Comparison of ENCODE assay signal across 9 mouse cellular contexts in the genomic region with DNA sequence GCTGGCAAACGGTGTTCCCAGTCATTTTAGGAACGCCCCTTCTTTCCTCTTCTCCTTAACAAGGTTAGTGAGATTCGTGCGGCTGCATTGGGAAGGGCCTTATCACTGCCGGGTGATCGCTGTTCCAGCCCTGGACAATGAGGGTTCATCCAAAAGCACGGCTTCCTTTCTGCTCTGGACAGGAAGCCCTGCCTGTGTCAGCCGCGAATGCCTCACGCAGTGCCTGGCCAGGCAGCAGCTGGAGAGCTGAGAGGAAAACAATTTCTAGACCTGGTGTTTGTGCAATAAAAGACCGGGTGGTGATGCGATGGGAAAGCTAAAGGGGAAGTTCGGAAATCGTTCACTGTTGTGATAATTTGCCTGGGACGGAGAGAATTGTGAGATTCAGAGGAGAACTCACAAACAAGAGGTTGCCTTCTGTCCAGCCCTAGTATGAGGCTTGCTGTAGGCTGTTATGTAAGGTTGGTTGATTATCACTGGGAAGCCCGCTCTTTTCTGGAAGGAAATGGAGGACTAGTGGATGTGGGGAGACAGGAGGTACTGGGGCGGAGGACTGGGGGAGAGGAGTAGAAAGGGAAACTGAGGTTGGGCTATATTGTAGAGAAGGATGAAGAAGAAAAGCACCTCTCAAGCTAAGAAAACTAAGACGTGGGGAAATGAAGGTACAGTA.
DNase-seq lines count a peak whose midpoint lies in the region; ATAC-seq and TF ChIP-seq lines count a peak whose summit lies in the region.
"Had no signal": no experiment of that assay in that cellular context is flagged by ENCODE, and none has a peak within 500 bp of the region (broad histone marks: within the 10 kb centered on the region; RNA-seq: fewer than 3 reads in every experiment).

No protein-coding gene starts in this region.

- H3K27me3 ChIP-seq in hindbrain, embryonic 16.5 days (replicated peaks; ENCODE audit: control insufficient read depth, insufficient read depth, low read length), result no peaks in the 10 kb centered on the region
- H3K27me3 ChIP-seq in hindbrain, postnatal 0 days (ENCODE audit: insufficient read depth, low read length), result no peaks in the 10 kb centered on the region
- H3K27me3 ChIP-seq in heart, embryonic 12.5 days (replicated peaks), result peaks cover 40% of the 10 kb centered on the region
- no peaks in the 10 kb centered on the region for H3K27me3 ChIP-seq in stomach, embryonic 14.5 days (ENCODE audit: control insufficient read depth, insufficient read depth, low read length)
- no peaks in the 10 kb centered on the region for H3K27me3 ChIP-seq in forebrain, postnatal 0 days (ENCODE audit: insufficient read depth, low read length)
- H3K27me3 ChIP-seq: limb, embryonic 13.5 days had no signal

- 0 out of 2 replicates have a peak, but pooled peaks have one; percentile 42 for ATAC-seq in hindbrain, embryonic 16.5 days
- no peak for ATAC-seq in hindbrain, postnatal 0 days
- peak; percentile 80 for ATAC-seq in heart, embryonic 12.5 days (ENCODE audit: insufficient number of reproducible peaks, low FRiP score)
- ATAC-seq in stomach, embryonic 14.5 days (ENCODE audit: insufficient number of reproducible peaks, insufficient read depth, low FRiP score, low read depth), result no peak
- ATAC-seq in forebrain, postnatal 0 days, result no peak

- no peak overlapping the region for H3K27ac ChIP-seq in hindbrain, embryonic 16.5 days (ENCODE audit: low read depth, low read length)
- no peak overlapping the region for H3K27ac ChIP-seq in hindbrain, postnatal 0 days
- peak overlapping the region; percentile 58 for H3K27ac ChIP-seq in heart, embryonic 12.5 days (ENCODE audit: poor library complexity, severe bottlenecking)
- H3K27ac ChIP-seq in stomach, embryonic 14.5 days (ENCODE audit: low read length), result peak overlapping the region; percentile 52; the same call in 1 of the 2 replicates
- H3K27ac ChIP-seq in forebrain, postnatal 0 days (ENCODE audit: low read depth, low read length), result no peak overlapping the region
- H3K27ac ChIP-seq: limb, embryonic 13.5 days had no signal

- H3K4me3 ChIP-seq in hindbrain, embryonic 16.5 days (ENCODE audit: low read length), result no peak overlapping the region
- H3K4me3 ChIP-seq in hindbrain, postnatal 0 days (ENCODE audit: low read length), result no peak overlapping the region
- H3K4me3 ChIP-seq in heart, embryonic 12.5 days, result no peak overlapping the region
- H3K4me3 ChIP-seq in stomach, embryonic 14.5 days (ENCODE audit: low read depth, low read length), result no peak overlapping the region
- H3K4me3 ChIP-seq in forebrain, postnatal 0 days (ENCODE audit: low read depth, low read length), result no peak overlapping the region
- H3K4me3 ChIP-seq: limb, embryonic 13.5 days had no signal

- no peak for TF ChIP-seq CTCF in hindbrain, postnatal 0 days (IDR thresholded peaks at IDR 0.05; ENCODE audit: low read depth)
- no peak for TF ChIP-seq CTCF in forebrain, postnatal 0 days (IDR thresholded peaks at IDR 0.05; ENCODE audit: low read depth)

- no peak overlapping the region for H3K9ac ChIP-seq in hindbrain, embryonic 16.5 days (ENCODE audit: low read depth, low read length)
- no peak overlapping the region for H3K9ac ChIP-seq in hindbrain, postnatal 0 days (replicated peaks; ENCODE audit: low read length)
- no peak overlapping the region for H3K9ac ChIP-seq in heart, embryonic 12.5 days
- no peak overlapping the region for H3K9ac ChIP-seq in stomach, embryonic 14.5 days (replicated peaks; ENCODE audit: low read depth, low read length)
- no peak overlapping the region for H3K9ac ChIP-seq in forebrain, postnatal 0 days
- H3K9ac ChIP-seq: limb, embryonic 13.5 days had no signal

- no peaks in the 10 kb centered on the region for H3K36me3 ChIP-seq in hindbrain, embryonic 16.5 days (ENCODE audit: control insufficient read depth, insufficient read depth, low read length)
- H3K36me3 ChIP-seq in hindbrain, postnatal 0 days (ENCODE audit: insufficient read depth, low read length), result no peaks in the 10 kb centered on the region
- H3K36me3 ChIP-seq in heart, embryonic 12.5 days, result no peaks in the 10 kb centered on the region
- no peaks in the 10 kb centered on the region for H3K36me3 ChIP-seq in stomach, embryonic 14.5 days (ENCODE audit: control insufficient read depth, insufficient read depth, low read length)
- H3K36me3 ChIP-seq in forebrain, postnatal 0 days (ENCODE audit: insufficient read depth), result no peaks in the 10 kb centered on the region
- H3K36me3 ChIP-seq: limb, embryonic 13.5 days had no signal

- no peaks in the 10 kb centered on the region for H3K9me3 ChIP-seq in hindbrain, embryonic 16.5 days (ENCODE audit: control insufficient read depth, low read length)
- H3K9me3 ChIP-seq in hindbrain, postnatal 0 days (ENCODE audit: low read length), result no peaks in the 10 kb centered on the region
- no peaks in the 10 kb centered on the region for H3K9me3 ChIP-seq in heart, embryonic 12.5 days (replicated peaks)
- no peaks in the 10 kb centered on the region for H3K9me3 ChIP-seq in stomach, embryonic 14.5 days (ENCODE audit: control insufficient read depth, low read depth, low read length)
- H3K9me3 ChIP-seq in forebrain, postnatal 0 days (ENCODE audit: low read length), result no peaks in the 10 kb centered on the region
- H3K9me3 ChIP-seq: limb, embryonic 13.5 days had no signal

- no peak overlapping the region for H3K4me2 ChIP-seq in hindbrain, embryonic 16.5 days (ENCODE audit: low read length)
- H3K4me2 ChIP-seq in hindbrain, postnatal 0 days (ENCODE audit: low read depth, low read length), result no peak overlapping the region
- H3K4me2 ChIP-seq in heart, embryonic 12.5 days, result peak overlapping the region; percentile 53
- no peak overlapping the region for H3K4me2 ChIP-seq in stomach, embryonic 14.5 days (replicated peaks; ENCODE audit: low read depth, low read length)
- no peak overlapping the region for H3K4me2 ChIP-seq in forebrain, postnatal 0 days (ENCODE audit: low read depth)
- H3K4me2 ChIP-seq: limb, embryonic 13.5 days had no signal

- no peaks in the 10 kb centered on the region for H3K4me1 ChIP-seq in hindbrain, embryonic 16.5 days (ENCODE audit: control insufficient read depth, insufficient read depth, low read depth, low read length)
- H3K4me1 ChIP-seq in hindbrain, postnatal 0 days (ENCODE audit: insufficient read depth, low read length), result no peaks in the 10 kb centered on the region
- peaks cover 10% of the 10 kb centered on the region; the same call in 1 of the 2 replicates for H3K4me1 ChIP-seq in heart, embryonic 12.5 days (replicated peaks)
- no peaks in the 10 kb centered on the region for H3K4me1 ChIP-seq in stomach, embryonic 14.5 days (ENCODE audit: control insufficient read depth, insufficient read depth, low read length)
- H3K4me1 ChIP-seq in forebrain, postnatal 0 days (ENCODE audit: insufficient read depth), result no peaks in the 10 kb centered on the region
- H3K4me1 ChIP-seq: limb, embryonic 13.5 days had no signal

- WGBS in hindbrain, embryonic 16.5 days, result 70% methylated on average over 18 of the region's 18 CpGs
- WGBS in hindbrain, postnatal 0 days, result 74% methylated on average over 18 of the region's 18 CpGs
- WGBS in heart, embryonic 12.5 days, result 42% methylated on average over 18 of the region's 18 CpGs
- 65% methylated on average over 18 of the region's 18 CpGs for WGBS in stomach, embryonic 14.5 days
- 73% methylated on average over 18 of the region's 18 CpGs for WGBS in forebrain, postnatal 0 days

- no peak for DNase-seq in hindbrain, postnatal 0 days (ENCODE audit: low spot score)
- peak; percentile 73 for DNase-seq in kidney, postnatal 14 days
- no peak for DNase-seq in T-cell, adult 2 months (ENCODE audit: low spot score)
- DNase-seq in thymus, postnatal 4 days, result no peak
- DNase-seq in forebrain, postnatal 0 days, result no peak

Comparison
In these comparisons a context has a peak if more than half of its experiments do, and no peak if none do; other contexts are left out.
1. ATAC-seq: peak in hindbrain, embryonic 16.5 days (single experiment) and heart, embryonic 12.5 days (single experiment); none in hindbrain, postnatal 0 days (single experiment), stomach, embryonic 14.5 days (single experiment) and forebrain, postnatal 0 days (single experiment).
2. H3K27ac ChIP-seq: peak in heart, embryonic 12.5 days (single experiment) and stomach, embryonic 14.5 days (single experiment); none in hindbrain, embryonic 16.5 days (single experiment), hindbrain, postnatal 0 days (single experiment) and forebrain, postnatal 0 days (single experiment).